Mouse (Mus musculus) embryonic facial prominence, embryonic 10.5 days (tissue): ENCODE results near the gene Thbs3. TPM values are rescaled to one million over a fixed set of nuclear protein-coding genes. Genes with fewer than 3 reads are reported as not detected.

Source experiments
- DNase-seq: peaks from one replicate; pipeline ENCODE4 v3.0.0-alpha.2; 2017; ENCODE audit warnings: low spot score
- H3K27ac ChIP-seq: fragments of 300-500 bp; sonication (generic); replicated peaks from 2 replicates; pipeline ENCODE4 v1.5.1; 2016; ENCODE audit warnings: mild to moderate bottlenecking
- H3K27me3 ChIP-seq: fragments of 300-500 bp; sonication (generic); replicated peaks from 2 replicates; pipeline ENCODE4 v1.6.1; 2016; ENCODE audit warnings: low read depth, mild to moderate bottlenecking; ENCODE audit not compliant: poor library complexity, severe bottlenecking
- H3K36me3 ChIP-seq: fragments of 300-500 bp; sonication (generic); replicated peaks from 2 replicates; pipeline ENCODE4 v1.6.1; 2016; ENCODE audit warnings: mild to moderate bottlenecking, moderate library complexity
- H3K4me1 ChIP-seq: fragments of 300-500 bp; sonication (generic); 2 replicates; pipeline ENCODE4 v1.6.1; 2016
- H3K4me3 ChIP-seq: fragments of 300-500 bp; sonication (generic); 2 replicates; pipeline ENCODE4 v1.5.1; 2016; ENCODE audit warnings: mild to moderate bottlenecking, moderate library complexity
- H3K9me3 ChIP-seq: fragments of 300-500 bp; sonication (generic); 2 replicates; pipeline ENCODE4 v1.6.1; 2016; ENCODE audit warnings: mild to moderate bottlenecking
- WGBS: fragments of 180-500 bp; shearing (Covaris S2); methylation state at CpG from one replicate; pipeline ENCODE4 v1.1.7; 2016; 5-methylcytosine and 5-hydroxymethylcytosine counted together
- polyA plus RNA-seq: library from polyadenylated mRNA; unstranded; fragments of >200 nt; fragmentation: Nextera tagmentation; extraction: Ambion mirVana; gene quantifications from 2 replicates; pipeline ENCODE4 v1.2.1, GENCODE M21; 2016

Gene Thbs3
- 42.0 and 43.3 TPM in 2 replicates for polyA plus RNA-seq

- Histone ChIP-seq H3K4me3 (peak within 1 kb of the TSS; percentile 73), H3K36me3 (peaks cover 43% of the 10 kb centered on the region), H3K9me3 (no peaks in the 10 kb centered on the region), H3K27ac (peak within 1 kb of the TSS; percentile 92), H3K4me1 (peaks cover 48% of the 10 kb centered on the region), H3K27me3 (no peaks in the 10 kb centered on the region)
- DNase-seq = peak; percentile 81
- 1% methylated on average over 19 of the region's 19 CpGs for WGBS
These were observed at the start of gene Thbs3 for GRCm38 (mm10) chr3:89214681-89215411. Gene Thbs3, plus strand, starts transcription at chr3:89215180.

- Histone ChIP-seq H3K36me3 (peaks cover 44% of the 10 kb centered on the region), H3K27me3 (no peaks in the 10 kb centered on the region), H3K9me3 (no peaks in the 10 kb centered on the region), H3K4me3 (peak overlapping the region; percentile 95), H3K27ac (peak overlapping the region; percentile 99), H3K4me1 (peaks cover 29% of the 10 kb centered on the region)
- WGBS = 22% methylated on average over 12 of the region's 12 CpGs
- no peak for DNase-seq
These were observed 49.6 kb upstream of the Thbs3 start for GRCm38 (mm10) chr3:89165268-89165870.

GRCm38 (mm10) chr3:89166945-89167344, 48.0 kb upstream of the Thbs3 start:
- Histone ChIP-seq H3K4me1 (peaks cover 28% of the 10 kb centered on the region), H3K9me3 (no peaks in the 10 kb centered on the region), H3K4me3 (0 out of 2 replicates have a peak overlapping the region, but pooled peaks have one; percentile 6), H3K36me3 (peaks cover 60% of the 10 kb centered on the region), H3K27ac (no peak overlapping the region), H3K27me3 (no peaks in the 10 kb centered on the region)
- no peak for DNase-seq
- WGBS = 92% methylated on average over 19 of the region's 19 CpGs

- Histone ChIP-seq H3K4me1 (peaks cover 15% of the 10 kb centered on the region), H3K27ac (no peak overlapping the region), H3K4me3 (no peak overlapping the region), H3K36me3 (peaks cover 83% of the 10 kb centered on the region), H3K9me3 (no peaks in the 10 kb centered on the region), H3K27me3 (no peaks in the 10 kb centered on the region)
- WGBS = 90% methylated on average over 11 of the region's 11 CpGs
- DNase-seq = no peak
These were observed 40.1 kb upstream of the Thbs3 start for GRCm38 (mm10) chr3:89174844-89175243.

GRCm38 (mm10) chr3:89175544-89175943, 39.4 kb upstream of the Thbs3 start:
- no peaks in the 10 kb centered on the region for H3K9me3 ChIP-seq
- H3K4me3 ChIP-seq = no peak overlapping the region
- peaks cover 83% of the 10 kb centered on the region for H3K36me3 ChIP-seq
- H3K27ac ChIP-seq = no peak overlapping the region
- H3K27me3 ChIP-seq = no peaks in the 10 kb centered on the region
- no peak for DNase-seq
- H3K4me1 ChIP-seq = peaks cover 15% of the 10 kb centered on the region
- WGBS = 94% methylated on average over 10 of the region's 10 CpGs

GRCm38 (mm10) chr3:89176421-89176820, 38.6 kb upstream of the Thbs3 start:
- Histone ChIP-seq H3K27me3 (no peaks in the 10 kb centered on the region), H3K27ac (no peak overlapping the region; the same call in none of the 2 replicates), H3K36me3 (peaks cover 83% of the 10 kb centered on the region), H3K4me1 (peaks cover 15% of the 10 kb centered on the region), H3K4me3 (peak overlapping the region; percentile 84; the same call in 1 of the 2 replicates), H3K9me3 (no peaks in the 10 kb centered on the region)
- 81% methylated on average over 7 of the region's 7 CpGs for WGBS
- no peak for DNase-seq

- WGBS = under 1% methylated on average over 43 of the region's 43 CpGs
- DNase-seq = peak; percentile 97
- H3K4me3 ChIP-seq = peak within 1 kb of the TSS; percentile 84
- peaks cover 15% of the 10 kb centered on the region for H3K4me1 ChIP-seq
- peaks cover 83% of the 10 kb centered on the region for H3K36me3 ChIP-seq
- no peaks in the 10 kb centered on the region for H3K27me3 ChIP-seq
- no peaks in the 10 kb centered on the region for H3K9me3 ChIP-seq
- peak within 1 kb of the TSS; percentile 88 for H3K27ac ChIP-seq
These were observed 37.5 kb upstream of the Thbs3 start, which contains the start of gene Scamp3 for GRCm38 (mm10) chr3:89177242-89178106. Gene Scamp3, plus strand, starts transcription at chr3:89177473.

- H3K4me1 ChIP-seq = peaks cover 21% of the 10 kb centered on the region
- no peaks in the 10 kb centered on the region for H3K9me3 ChIP-seq
- H3K27ac ChIP-seq = peak overlapping the region; percentile 88
- no peaks in the 10 kb centered on the region for H3K27me3 ChIP-seq
- DNase-seq = no peak
- peaks cover 80% of the 10 kb centered on the region for H3K36me3 ChIP-seq
- 14% methylated on average over 6 of the region's 6 CpGs for WGBS
- peak overlapping the region; percentile 84 for H3K4me3 ChIP-seq
These were observed 36.9 kb upstream of the Thbs3 start for GRCm38 (mm10) chr3:89178107-89178385.

- Histone ChIP-seq H3K4me1 (peaks cover 31% of the 10 kb centered on the region), H3K27ac (no peak overlapping the region; the same call in 1 of the 2 replicates), H3K27me3 (no peaks in the 10 kb centered on the region), H3K4me3 (peak overlapping the region; percentile 84), H3K36me3 (peaks cover 70% of the 10 kb centered on the region), H3K9me3 (no peaks in the 10 kb centered on the region)
- 94% methylated on average over 11 of the region's 11 CpGs for WGBS
- no peak for DNase-seq
These were observed 35.9 kb upstream of the Thbs3 start for GRCm38 (mm10) chr3:89179056-89179455.

- Histone ChIP-seq H3K4me3 (peak overlapping the region; percentile 77; the same call in 1 of the 2 replicates), H3K36me3 (peaks cover 47% of the 10 kb centered on the region), H3K9me3 (no peaks in the 10 kb centered on the region), H3K27ac (no peak overlapping the region), H3K4me1 (peaks cover 53% of the 10 kb centered on the region), H3K27me3 (peaks cover 4% of the 10 kb centered on the region)
- DNase-seq = no peak
- 91% methylated on average over 27 of the region's 27 CpGs for WGBS
These were observed 33.1 kb upstream of the Thbs3 start for GRCm38 (mm10) chr3:89181749-89182500.

GRCm38 (mm10) chr3:89182531-89183057, 32.4 kb upstream of the Thbs3 start:
- no peak for DNase-seq
- Histone ChIP-seq H3K9me3 (no peaks in the 10 kb centered on the region), H3K36me3 (peaks cover 53% of the 10 kb centered on the region), H3K4me1 (peaks cover 60% of the 10 kb centered on the region), H3K4me3 (peak overlapping the region; percentile 77), H3K27ac (peak overlapping the region; percentile 93), H3K27me3 (peaks cover 11% of the 10 kb centered on the region)
- 54% methylated on average over 7 of the region's 7 CpGs for WGBS
